Mouse (Mus musculus): ENCODE results near the gene Lcn12. TPM values are rescaled to one million over a fixed set of nuclear protein-coding genes. Genes with fewer than 3 reads are reported as not detected.

The Lcn12 gene
- polyA plus RNA-seq, 1 experiment from 2014 or later = not detected

DNA sequence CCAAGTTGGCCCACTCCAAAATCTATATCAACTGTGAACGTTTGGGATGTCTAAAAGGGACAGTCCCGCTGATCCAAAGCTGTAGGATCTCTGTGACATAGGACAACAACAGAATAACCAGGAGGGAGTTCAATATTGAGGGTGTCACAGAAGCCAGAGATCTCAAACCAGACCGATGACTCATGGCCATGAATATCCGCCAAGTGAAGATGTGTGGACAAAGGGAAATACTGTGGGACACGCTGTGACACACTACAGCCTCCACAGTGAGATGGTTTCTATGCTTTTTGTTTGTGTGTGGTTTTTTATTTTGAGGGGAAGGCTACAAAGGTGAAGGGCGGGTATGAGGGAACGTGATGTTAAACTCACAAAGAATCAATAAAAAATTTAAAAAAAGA lies 5.0 kb downstream of the Lcn12 start:
- Histone ChIP-seq H3K4me2 (replicated peaks) (no peak overlapping the region), H3K27me3 (no peaks in the 10 kb centered on the region), H3K27ac (replicated peaks) (no peak overlapping the region), H3K9ac (no peak overlapping the region), H3K4me1 (no peaks in the 10 kb centered on the region), H3K4me3 (replicated peaks) (no peak overlapping the region), H3K36me3 (no peaks in the 10 kb centered on the region), H3K9me3 (replicated peaks) (no peaks in the 10 kb centered on the region)
- 75% methylated on average over 7 of the region's 7 CpGs for WGBS
- no peak for ATAC-seq (ENCODE audit: insufficient number of reproducible peaks, low FRiP score, low TSS enrichment, low read depth)

DNA sequence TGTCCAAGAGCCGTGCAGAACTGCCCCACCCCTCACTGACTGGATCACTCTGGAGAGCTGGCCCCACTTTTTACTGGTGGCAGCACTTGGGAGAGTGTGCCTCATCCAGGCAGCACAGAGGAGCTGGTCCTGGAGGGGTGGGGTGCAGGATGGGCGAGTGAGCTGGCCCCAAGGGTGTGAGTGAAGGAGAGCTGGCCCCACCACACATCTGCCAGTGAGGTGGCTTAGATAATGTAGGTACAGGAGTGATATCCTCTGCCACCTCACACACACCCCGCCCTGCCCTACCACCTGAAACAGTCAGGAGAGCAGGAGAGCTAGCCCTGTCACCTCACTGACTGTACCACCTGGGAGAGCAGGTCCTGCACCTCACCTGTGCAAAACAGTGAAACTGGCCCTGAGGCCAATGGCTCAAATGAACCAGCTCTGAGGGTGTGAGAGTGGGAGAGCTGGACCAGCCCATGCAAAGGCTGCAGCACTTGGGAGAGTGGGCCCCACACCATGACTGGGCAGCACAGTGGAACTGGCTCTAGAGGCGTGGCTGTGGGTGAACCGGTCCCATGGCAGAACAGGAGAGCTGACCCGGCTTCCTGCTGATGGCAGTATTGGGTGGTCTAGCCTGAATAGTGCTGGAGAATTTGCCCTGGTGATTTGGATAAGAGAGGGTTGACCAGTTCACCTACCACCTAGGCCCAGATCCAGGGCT lies 5.6 kb downstream of the Lcn12 start:
- Histone ChIP-seq H3K27ac (replicated peaks) (no peak overlapping the region), H3K9ac (no peak overlapping the region), H3K27me3 (no peaks in the 10 kb centered on the region), H3K9me3 (replicated peaks) (no peaks in the 10 kb centered on the region), H3K4me2 (replicated peaks) (no peak overlapping the region), H3K4me1 (no peaks in the 10 kb centered on the region), H3K36me3 (no peaks in the 10 kb centered on the region), H3K4me3 (replicated peaks) (no peak overlapping the region)
- 70% methylated on average over 6 of the region's 6 CpGs for WGBS
- peak; percentile 8; the same call in 1 of the 2 replicates for ATAC-seq (ENCODE audit: insufficient number of reproducible peaks, low FRiP score, low TSS enrichment, low read depth)

DNA sequence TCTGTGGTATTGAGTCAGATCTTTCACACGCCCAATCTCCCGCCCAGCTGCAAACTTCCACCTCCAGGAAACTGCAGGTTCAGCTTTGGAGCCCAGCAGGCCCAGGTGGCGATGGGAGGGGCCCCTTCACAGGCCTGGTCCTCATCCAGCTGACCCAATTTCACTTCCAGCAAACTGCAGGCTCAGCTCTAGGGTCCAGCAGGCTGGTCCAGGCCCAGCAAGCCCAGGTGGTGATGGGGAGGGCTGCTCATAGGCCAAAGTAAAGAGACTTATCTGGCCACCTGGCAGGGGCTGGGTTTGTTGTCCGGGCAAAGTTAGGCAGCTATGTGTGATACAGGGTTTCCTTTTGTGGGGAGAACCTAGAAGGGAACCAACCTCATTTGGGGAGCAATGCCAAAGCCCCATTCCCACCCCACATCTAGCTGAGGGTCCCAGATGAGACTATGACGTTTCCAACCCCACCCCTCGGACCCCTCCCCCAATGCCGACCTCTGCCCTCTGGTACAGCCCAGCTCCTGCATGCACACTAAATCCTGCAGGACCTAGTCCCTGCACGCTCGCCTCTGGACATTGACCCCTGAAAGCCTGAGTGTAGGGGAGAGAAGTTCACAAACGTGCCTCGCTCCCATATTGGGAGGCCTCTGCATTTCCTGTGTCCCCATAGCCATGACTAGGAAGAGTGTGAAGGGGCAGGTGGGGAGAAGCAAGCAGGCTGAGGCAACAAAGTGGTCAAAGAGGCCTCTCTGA lies 8.6 kb downstream of the Lcn12 start:
- no peak overlapping the region for H3K9ac ChIP-seq

DNA sequence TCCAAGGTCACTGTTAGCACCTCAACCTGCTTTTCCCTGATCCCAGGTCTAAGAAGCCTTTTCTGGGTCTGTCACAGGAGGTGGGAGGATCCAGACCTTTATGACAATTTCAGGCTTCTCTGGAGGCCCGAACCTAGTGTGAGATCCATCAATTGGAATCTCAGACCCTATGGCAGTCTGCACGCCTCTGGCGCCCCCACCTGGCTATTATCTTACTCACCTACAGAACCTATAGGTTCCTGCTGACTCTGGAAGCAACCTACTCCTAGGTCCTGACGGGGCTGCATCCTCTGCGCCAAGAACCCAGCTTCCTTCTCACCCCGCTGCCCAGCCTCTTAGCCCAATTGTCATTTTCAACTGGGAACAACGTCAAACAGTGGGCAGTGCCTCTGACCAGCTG lies 10.7 kb downstream of the Lcn12 start:
- ATAC-seq (ENCODE audit: insufficient number of reproducible peaks, low FRiP score, low TSS enrichment, low read depth) = no peak
- no peak overlapping the region for H3K4me2 ChIP-seq (replicated peaks)
- H3K4me3 ChIP-seq (replicated peaks) = no peak overlapping the region
- H3K36me3 ChIP-seq = no peaks in the 10 kb centered on the region
- H3K9me3 ChIP-seq (replicated peaks) = no peaks in the 10 kb centered on the region
- no peaks in the 10 kb centered on the region for H3K4me1 ChIP-seq
- no peak overlapping the region for H3K9ac ChIP-seq
- H3K27ac ChIP-seq (replicated peaks) = no peak overlapping the region
- H3K27me3 ChIP-seq = no peaks in the 10 kb centered on the region
- WGBS = 20% methylated on average over 7 of the region's 7 CpGs

More for the DNA sequence above, 8.6 kb downstream of the Lcn12 start:
- no peak for ATAC-seq (ENCODE audit: insufficient number of reproducible peaks, low FRiP score, low TSS enrichment, low read depth)
- no peak overlapping the region for H3K4me3 ChIP-seq (replicated peaks)
- no peak overlapping the region for H3K4me2 ChIP-seq (replicated peaks)
- 67% methylated on average over 11 of the region's 11 CpGs for WGBS
- H3K4me1 ChIP-seq = no peaks in the 10 kb centered on the region
- H3K36me3 ChIP-seq = no peaks in the 10 kb centered on the region
- H3K9me3 ChIP-seq (replicated peaks) = no peaks in the 10 kb centered on the region
- H3K27me3 ChIP-seq = no peaks in the 10 kb centered on the region
- H3K27ac ChIP-seq (replicated peaks) = no peak overlapping the region

DNA sequence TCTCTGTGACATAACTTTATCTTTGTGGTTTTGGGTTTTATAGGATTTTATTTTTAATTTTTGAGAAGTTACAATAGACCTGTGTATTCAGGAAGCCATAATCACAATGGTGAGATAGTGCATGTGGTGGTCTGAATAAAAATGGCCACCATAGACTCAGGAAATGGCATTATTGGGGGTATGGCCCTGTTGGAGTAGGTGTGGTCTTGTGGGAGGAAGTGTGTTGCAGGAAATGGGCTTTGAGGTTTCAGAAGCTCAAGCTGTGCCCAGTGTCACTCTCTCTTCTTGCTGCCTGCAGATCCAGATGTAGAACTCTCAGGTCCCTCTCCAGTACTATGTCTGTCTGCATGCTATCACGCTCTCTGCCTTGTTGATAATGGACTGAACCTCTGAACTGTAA lies 13.2 kb downstream of the Lcn12 start:
- Histone ChIP-seq H3K27ac (replicated peaks) (no peak overlapping the region), H3K9ac (no peak overlapping the region), H3K9me3 (replicated peaks) (no peaks in the 10 kb centered on the region), H3K4me2 (replicated peaks) (no peak overlapping the region), H3K36me3 (no peaks in the 10 kb centered on the region), H3K4me1 (no peaks in the 10 kb centered on the region), H3K4me3 (replicated peaks) (no peak overlapping the region), H3K27me3 (no peaks in the 10 kb centered on the region)
- 79% methylated on average over 1 of the region's 1 CpGs for WGBS
- ATAC-seq (ENCODE audit: insufficient number of reproducible peaks, low FRiP score, low TSS enrichment, low read depth) = no peak

DNA sequence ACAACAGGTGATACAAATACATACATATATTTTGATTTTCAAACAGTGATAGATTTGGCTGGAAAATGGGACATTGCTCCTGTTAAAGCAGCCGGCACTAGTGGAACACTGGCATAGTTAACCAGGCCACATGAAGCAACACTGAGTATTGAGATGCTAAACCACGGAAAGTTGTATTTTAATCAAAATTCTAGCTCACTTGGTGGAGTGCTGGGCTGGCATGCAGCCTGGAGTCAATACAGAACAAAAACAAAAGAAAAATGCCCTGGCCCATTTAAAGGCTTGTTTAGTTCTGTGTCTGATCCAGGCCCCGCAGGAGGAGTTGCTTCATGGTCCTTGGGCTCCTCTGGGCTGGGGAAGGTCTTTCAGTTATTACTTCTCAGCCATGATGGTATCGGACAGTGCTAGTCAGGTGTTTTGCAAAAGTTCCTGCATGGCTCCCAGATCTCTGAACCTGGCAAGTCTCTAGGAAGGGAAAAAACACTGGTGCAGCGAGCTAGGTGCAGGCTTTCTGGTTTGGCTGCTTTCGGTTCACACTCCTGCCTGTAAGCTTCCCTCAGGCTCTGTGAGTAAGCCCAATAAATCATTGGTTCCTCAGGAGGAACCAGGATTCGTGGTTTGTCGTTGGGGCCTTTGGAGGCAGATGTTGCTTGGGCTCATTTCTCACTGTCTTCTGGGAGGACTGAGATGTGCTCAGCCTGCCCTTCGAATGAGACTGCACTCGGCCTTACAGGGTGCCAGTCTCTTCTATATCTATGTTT lies 14.0 kb downstream of the Lcn12 start:
- Histone ChIP-seq H3K36me3 (no peaks in the 10 kb centered on the region), H3K4me2 (replicated peaks) (no peak overlapping the region), H3K27ac (replicated peaks) (peak overlapping the region; percentile 18; the same call in 1 of the 2 replicates), H3K4me3 (replicated peaks) (no peak overlapping the region), H3K27me3 (no peaks in the 10 kb centered on the region), H3K4me1 (no peaks in the 10 kb centered on the region), H3K9ac (no peak overlapping the region), H3K9me3 (replicated peaks) (no peaks in the 10 kb centered on the region)
- 59% methylated on average over 10 of the region's 10 CpGs for WGBS
- no peak for ATAC-seq (ENCODE audit: insufficient number of reproducible peaks, low FRiP score, low TSS enrichment, low read depth)

DNA sequence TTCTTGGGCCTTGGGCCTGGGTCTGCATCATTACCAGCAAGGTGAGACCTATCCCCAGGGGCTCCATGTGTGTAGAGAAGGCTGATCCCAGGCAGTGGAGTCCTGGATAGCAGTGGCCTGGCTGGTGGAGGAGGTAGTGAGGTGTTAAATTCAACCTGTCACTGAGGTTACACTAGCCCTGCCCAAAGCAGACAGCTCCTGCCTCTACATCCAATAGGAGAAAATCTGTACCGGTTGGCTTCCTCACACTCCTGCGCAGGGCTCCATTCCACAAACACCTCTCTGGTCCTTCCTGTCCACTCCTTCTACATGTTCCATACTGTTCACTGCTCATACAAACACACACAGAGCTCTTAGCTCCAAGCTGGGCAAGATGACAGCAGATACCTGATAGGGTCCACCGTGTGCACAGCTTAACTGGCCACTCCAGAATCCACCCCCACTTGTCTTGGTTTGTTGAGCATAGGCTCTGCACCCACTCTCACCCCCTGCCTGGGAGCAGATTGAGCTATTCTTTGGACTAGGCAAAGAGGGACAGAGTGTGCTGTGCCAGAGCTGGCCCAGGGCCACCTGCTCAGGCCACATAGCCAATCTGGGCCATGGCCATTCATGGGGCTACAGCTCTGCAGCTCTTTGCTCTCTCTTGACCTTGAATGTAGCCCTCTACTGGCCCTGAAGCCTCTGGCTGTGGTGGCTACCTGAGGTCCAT lies 15.6 kb downstream of the Lcn12 start:
- Histone ChIP-seq H3K9me3 (replicated peaks) (no peaks in the 10 kb centered on the region), H3K4me1 (no peaks in the 10 kb centered on the region), H3K36me3 (no peaks in the 10 kb centered on the region), H3K27me3 (no peaks in the 10 kb centered on the region), H3K9ac (no peak overlapping the region), H3K27ac (replicated peaks) (no peak overlapping the region), H3K4me3 (replicated peaks) (no peak overlapping the region), H3K4me2 (replicated peaks) (no peak overlapping the region)
- WGBS = 90% methylated on average over 3 of the region's 3 CpGs
- no peak for ATAC-seq (ENCODE audit: insufficient number of reproducible peaks, low FRiP score, low TSS enrichment, low read depth)

DNA sequence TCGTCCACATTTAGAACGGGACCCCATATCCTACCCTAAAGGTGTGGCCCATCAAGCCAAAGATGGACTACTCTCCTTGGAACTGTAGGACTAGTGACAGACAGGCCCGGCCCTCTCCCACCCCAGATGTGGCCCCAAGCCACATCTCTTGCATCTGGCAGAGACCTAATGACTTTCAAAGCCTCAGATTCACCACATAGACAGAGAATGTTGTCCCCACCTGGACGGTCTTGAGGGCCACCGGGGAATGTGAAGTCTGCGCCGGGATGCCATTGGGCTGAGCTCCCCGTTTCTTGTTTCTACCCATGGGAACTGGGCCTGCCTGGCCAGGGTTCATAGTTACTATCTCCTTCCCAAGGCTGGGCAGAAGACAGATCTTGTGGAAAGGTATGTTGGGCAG lies 16.2 kb downstream of the Lcn12 start:
- Histone ChIP-seq H3K27me3 (no peaks in the 10 kb centered on the region), H3K4me2 (replicated peaks) (no peak overlapping the region), H3K9ac (no peak overlapping the region), H3K9me3 (replicated peaks) (no peaks in the 10 kb centered on the region), H3K4me3 (replicated peaks) (no peak overlapping the region), H3K36me3 (no peaks in the 10 kb centered on the region), H3K27ac (replicated peaks) (no peak overlapping the region), H3K4me1 (no peaks in the 10 kb centered on the region)
- 80% methylated on average over 8 of the region's 8 CpGs for WGBS
- ATAC-seq (ENCODE audit: insufficient number of reproducible peaks, low FRiP score, low TSS enrichment, low read depth) = no peak

DNA sequence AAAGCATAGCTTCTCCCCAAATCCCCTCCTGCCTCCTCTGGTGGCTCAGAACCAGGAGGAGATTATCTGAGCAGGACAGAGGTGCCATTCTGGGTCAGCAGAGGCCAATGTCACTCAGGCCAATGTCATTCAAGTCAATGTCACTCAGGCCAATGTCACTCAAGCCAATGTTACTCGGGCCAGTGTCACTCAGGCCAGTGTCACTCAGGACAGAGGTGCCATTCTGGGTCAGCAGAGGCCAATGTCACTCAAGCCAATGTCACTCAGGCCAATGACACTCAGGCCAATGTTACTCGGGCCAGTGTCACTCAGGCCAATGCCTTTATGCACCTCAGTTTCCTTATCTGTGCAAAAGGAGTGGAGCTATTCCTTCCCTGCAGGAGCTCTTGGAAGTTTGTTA lies 21.2 kb downstream of the Lcn12 start:
- Histone ChIP-seq H3K27ac (replicated peaks) (no peak overlapping the region), H3K4me3 (replicated peaks) (no peak overlapping the region), H3K4me2 (replicated peaks) (no peak overlapping the region), H3K27me3 (no peaks in the 10 kb centered on the region), H3K9ac (no peak overlapping the region), H3K36me3 (no peaks in the 10 kb centered on the region), H3K9me3 (replicated peaks) (no peaks in the 10 kb centered on the region), H3K4me1 (peaks cover 7% of the 10 kb centered on the region; the same call in 1 of the 2 replicates)
- WGBS = 78% methylated on average over 2 of the region's 2 CpGs
- no peak for ATAC-seq (ENCODE audit: insufficient number of reproducible peaks, low FRiP score, low TSS enrichment, low read depth)

DNA sequence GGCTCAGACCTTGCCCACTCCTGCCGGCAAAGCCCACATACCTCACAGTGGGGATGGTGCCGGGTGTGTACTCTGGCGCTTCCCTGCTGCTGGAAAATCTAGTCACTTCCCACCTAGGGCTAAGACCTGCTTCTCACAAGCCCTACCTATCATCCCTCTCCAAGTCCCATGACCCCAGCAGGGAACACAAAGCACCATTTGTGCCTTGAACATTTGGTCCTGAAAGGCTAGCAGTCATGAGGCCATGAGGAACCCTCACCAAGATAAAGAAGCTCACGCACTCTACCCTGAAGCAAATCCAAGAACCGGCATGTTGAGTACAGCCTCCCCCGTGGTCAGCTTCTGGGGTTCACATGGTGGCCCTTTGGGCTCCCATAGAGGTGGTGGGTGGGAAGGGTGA lies 23.7 kb downstream of the Lcn12 start, which contains the start of gene Ptgds:
Ptgds (minus strand) TSS at position 78 of the 400 bp plus-strand sequence.
- H3K36me3 ChIP-seq = no peaks in the 10 kb centered on the region
- H3K27me3 ChIP-seq = no peaks in the 10 kb centered on the region
- H3K4me2 ChIP-seq (replicated peaks) = no peak within 1 kb of the TSS
- no peak within 1 kb of the TSS for H3K9ac ChIP-seq
- no peaks in the 10 kb centered on the region for H3K9me3 ChIP-seq (replicated peaks)
- H3K4me1 ChIP-seq = peaks cover 13% of the 10 kb centered on the region; the same call in 1 of the 2 replicates
- ATAC-seq (ENCODE audit: insufficient number of reproducible peaks, low FRiP score, low TSS enrichment, low read depth) = no peak
- H3K4me3 ChIP-seq (replicated peaks) = no peak within 1 kb of the TSS
- H3K27ac ChIP-seq (replicated peaks) = no peak within 1 kb of the TSS
- WGBS = 41% methylated on average over 6 of the region's 6 CpGs

Measured in embryonic facial prominence, embryonic 15.5 days (tissue).